Mouse (Mus musculus): ENCODE data around the gene Entpd6. TPM values are rescaled to one million over a fixed set of nuclear protein-coding genes. Genes with fewer than 3 reads are reported as not detected.

The Entpd6 gene
- 1 to 10 TPM; 7.1 to 8.4 TPM for total RNA-seq (2021)
- long read RNA-seq, experiment 1, partial matches to known transcripts = 1 of 6 reads
- long read RNA-seq, experiment 1, other reads (novel, unspliced or antisense) = 2 of 6 reads
- long read RNA-seq, experiment 2, partial matches to known transcripts = 3 of 7 reads
- long read RNA-seq, experiment 2, other reads (novel, unspliced or antisense) = 0 of 7 reads

- DNase-seq = peak; percentile 90
Measured at GRCm38 (mm10) chr2:150748854-150749253, at the start of gene Entpd6. TSS of gene Entpd6 (plus strand) at chr2:150749042.

- DNase-seq = no peak
Measured at GRCm38 (mm10) chr2:150712167-150712674, 36.6 kb upstream of the Entpd6 start.

GRCm38 (mm10) chr2:150735756-150736576, 12.9 kb upstream of the Entpd6 start:
- DNase-seq = no peak

GRCm38 (mm10) chr2:150737881-150738280, 11.0 kb upstream of the Entpd6 start:
- no peak for DNase-seq

- no peak for DNase-seq
Measured at GRCm38 (mm10) chr2:150740145-150740841, 8.5 kb upstream of the Entpd6 start.

GRCm38 (mm10) chr2:150741405-150741804, 7.4 kb upstream of the Entpd6 start:
- DNase-seq = no peak

GRCm38 (mm10) chr2:150745016-150745415, 3.8 kb upstream of the Entpd6 start:
- no peak for DNase-seq

- no peak for DNase-seq
Measured at GRCm38 (mm10) chr2:150749283-150749682, 441 bp downstream of the Entpd6 start.

GRCm38 (mm10) chr2:150750129-150750979, 1.5 kb downstream of the Entpd6 start:
- no peak for DNase-seq

- no peak for DNase-seq
Measured at GRCm38 (mm10) chr2:150755016-150755415, 6.2 kb downstream of the Entpd6 start.

- DNase-seq = no peak
Measured at GRCm38 (mm10) chr2:150761476-150761875, 12.6 kb downstream of the Entpd6 start.

- DNase-seq = no peak
Measured at GRCm38 (mm10) chr2:150765619-150766018, 16.8 kb downstream of the Entpd6 start.

GRCm38 (mm10) chr2:150766083-150766862, 17.4 kb downstream of the Entpd6 start:
- DNase-seq = no peak

- DNase-seq = no peak
Measured at GRCm38 (mm10) chr2:150768678-150769077, 19.8 kb downstream of the Entpd6 start.

GRCm38 (mm10) chr2:150770747-150771146, 21.9 kb downstream of the Entpd6 start:
- no peak for DNase-seq

GRCm38 (mm10) chr2:150771169-150771568, 22.3 kb downstream of the Entpd6 start:
- no peak for DNase-seq

GRCm38 (mm10) chr2:150771996-150772395, 23.2 kb downstream of the Entpd6 start:
- no peak for DNase-seq

- DNase-seq = no peak
Measured at GRCm38 (mm10) chr2:150772466-150773119, 23.8 kb downstream of the Entpd6 start.

- DNase-seq = no peak
Measured at GRCm38 (mm10) chr2:150782801-150783200, 34.0 kb downstream of the Entpd6 start.
